Mouse (Mus musculus): ENCODE results near the gene Ttc23l.
"Not testable (repeated sequence)": the region's sequence is repeated elsewhere in the genome, so short reads cannot be mapped to it uniquely, and the experiment has no call there.

The Ttc23l gene

GRCm38 (mm10) chr15:10558465-10558864, at the start of gene Ttc23l:
TSS of gene Ttc23l (minus strand) at chr15:10558668.
- DNase-seq (ENCODE audit: low spot score): no peak

GRCm38 (mm10) chr15:10599413-10599812, 40.9 kb upstream of the Ttc23l start:
- DNase-seq (ENCODE audit: low spot score): no peak

- DNase-seq (ENCODE audit: low spot score): no peak
Measured at GRCm38 (mm10) chr15:10598259-10599225, 40.1 kb upstream of the Ttc23l start.

GRCm38 (mm10) chr15:10596871-10597270, 38.4 kb upstream of the Ttc23l start:
- DNase-seq (ENCODE audit: low spot score): no peak

GRCm38 (mm10) chr15:10595408-10595807, 36.9 kb upstream of the Ttc23l start:
- no peak for DNase-seq (ENCODE audit: low spot score)

- no peak for DNase-seq (ENCODE audit: low spot score)
Measured at GRCm38 (mm10) chr15:10594910-10595309, 36.4 kb upstream of the Ttc23l start.

GRCm38 (mm10) chr15:10593094-10593493, 34.6 kb upstream of the Ttc23l start:
- DNase-seq (ENCODE audit: low spot score): no peak

GRCm38 (mm10) chr15:10586565-10586964, 28.1 kb upstream of the Ttc23l start:
- DNase-seq (ENCODE audit: low spot score): no peak

GRCm38 (mm10) chr15:10584359-10585187, 26.1 kb upstream of the Ttc23l start:
- no peak for DNase-seq (ENCODE audit: low spot score)

GRCm38 (mm10) chr15:10583408-10583807, 24.9 kb upstream of the Ttc23l start:
- DNase-seq (ENCODE audit: low spot score): peak; percentile 45

- no peak for DNase-seq (ENCODE audit: low spot score)
Measured at GRCm38 (mm10) chr15:10579159-10579558, 20.7 kb upstream of the Ttc23l start.

- DNase-seq (ENCODE audit: low spot score): no peak
Measured at GRCm38 (mm10) chr15:10566486-10566885, 8.0 kb upstream of the Ttc23l start.

- DNase-seq (ENCODE audit: low spot score): no peak
Measured at GRCm38 (mm10) chr15:10564201-10564600, 5.7 kb upstream of the Ttc23l start.

- no peak for DNase-seq (ENCODE audit: low spot score)
Measured at GRCm38 (mm10) chr15:10562281-10562680, 3.8 kb upstream of the Ttc23l start.

GRCm38 (mm10) chr15:10560005-10560404, 1.5 kb upstream of the Ttc23l start:
- no peak for DNase-seq (ENCODE audit: low spot score)

GRCm38 (mm10) chr15:10554336-10554735, 4.1 kb downstream of the Ttc23l start:
- no peak for DNase-seq (ENCODE audit: low spot score)

- no peak for DNase-seq (ENCODE audit: low spot score)
Measured at GRCm38 (mm10) chr15:10540271-10541088, 18.0 kb downstream of the Ttc23l start.

GRCm38 (mm10) chr15:10535969-10536368, 22.5 kb downstream of the Ttc23l start:
- DNase-seq (ENCODE audit: low spot score): no peak

- no peak for DNase-seq (ENCODE audit: low spot score)
Measured at GRCm38 (mm10) chr15:10534591-10534990, 23.9 kb downstream of the Ttc23l start.

GRCm38 (mm10) chr15:10533361-10533760, 25.1 kb downstream of the Ttc23l start:
- not testable (repeated sequence) for DNase-seq (ENCODE audit: low spot score)

- DNase-seq (ENCODE audit: low spot score): no peak
Measured at GRCm38 (mm10) chr15:10531352-10531751, 27.1 kb downstream of the Ttc23l start.

GRCm38 (mm10) chr15:10525896-10526295, 32.6 kb downstream of the Ttc23l start:
- no peak for DNase-seq (ENCODE audit: low spot score)
